In genomic region chrX:162887931-162888511, GRCm38 (mm10) we compare ENCODE assay signal across 8 mouse cellular contexts. TPM values are rescaled to one million over a fixed set of nuclear protein-coding genes. Genes with fewer than 3 reads are reported as not detected.
A peak's percentile ranks its signal among the peaks of the same experiment; 100 is the strongest.
DNase-seq lines count a peak whose midpoint lies in the region; ATAC-seq and TF ChIP-seq lines count a peak whose summit lies in the region.

TSS of gene Syap1 (minus strand) at chrX:162888447.

- H3K27ac ChIP-seq in ES-Bruce4 (ENCODE audit: insufficient read depth, low read length) = no peak within 1 kb of the TSS
- peak within 1 kb of the TSS; percentile 52 for H3K27ac ChIP-seq in forebrain, embryonic 14.5 days (ENCODE audit: low read depth, low read length)
- H3K27ac ChIP-seq in liver, postnatal 0 days (ENCODE audit: low read depth) = peak within 1 kb of the TSS; percentile 89
- peak within 1 kb of the TSS; percentile 56 for H3K27ac ChIP-seq in neural tube, embryonic 13.5 days (replicated peaks)

- no peaks in the 10 kb centered on the region for H3K36me3 ChIP-seq in ES-Bruce4 (ENCODE audit: control insufficient read depth, insufficient read depth, low read length, poor library complexity, severe bottlenecking)
- H3K36me3 ChIP-seq in forebrain, embryonic 14.5 days (ENCODE audit: control insufficient read depth, insufficient read depth, low read length) = no peaks in the 10 kb centered on the region
- no peaks in the 10 kb centered on the region for H3K36me3 ChIP-seq in liver, postnatal 0 days (replicated peaks; ENCODE audit: insufficient read depth, low read length)
- H3K36me3 ChIP-seq in neural tube, embryonic 13.5 days = no peaks in the 10 kb centered on the region

- intact Hi-C loops in heart, postnatal 10 days (cut with DNase I) = loop anchor here (5.0 kb wide), 1 partner anchor 56 kb away; no protein-coding TSS in a partner anchor

- no peaks in the 10 kb centered on the region for H3K27me3 ChIP-seq in ES-Bruce4 (ENCODE audit: control insufficient read depth, insufficient read depth, low read length, poor library complexity, severe bottlenecking)
- H3K27me3 ChIP-seq in forebrain, embryonic 14.5 days (replicated peaks; ENCODE audit: control insufficient read depth, insufficient read depth, low read length) = no peaks in the 10 kb centered on the region
- H3K27me3 ChIP-seq in liver, postnatal 0 days (ENCODE audit: insufficient read depth, low read length) = no peaks in the 10 kb centered on the region
- H3K27me3 ChIP-seq in neural tube, embryonic 13.5 days = peaks cover 5% of the 10 kb centered on the region

- no peak for TF ChIP-seq CTCF in ES-Bruce4 (IDR thresholded peaks at IDR 0.05; ENCODE audit: low read depth, low read length)
- no peak for TF ChIP-seq CTCF in liver, postnatal 0 days (IDR thresholded peaks at IDR 0.05; ENCODE audit: low read depth)

- no peaks in the 10 kb centered on the region for H3K9me3 ChIP-seq in ES-Bruce4 (replicated peaks; ENCODE audit: control insufficient read depth, insufficient read depth, low read length, poor library complexity, severe bottlenecking)
- no peaks in the 10 kb centered on the region for H3K9me3 ChIP-seq in forebrain, embryonic 14.5 days (replicated peaks; ENCODE audit: control insufficient read depth, low read length)
- H3K9me3 ChIP-seq in liver, postnatal 0 days (ENCODE audit: low read length) = no peaks in the 10 kb centered on the region
- H3K9me3 ChIP-seq in neural tube, embryonic 13.5 days = no peaks in the 10 kb centered on the region

- no peaks in the 10 kb centered on the region for H3K4me1 ChIP-seq in ES-Bruce4 (ENCODE audit: control insufficient read depth, insufficient read depth, low read length)
- no peaks in the 10 kb centered on the region for H3K4me1 ChIP-seq in forebrain, embryonic 14.5 days (ENCODE audit: control insufficient read depth, insufficient read depth, low read length)
- peaks cover 5% of the 10 kb centered on the region; the same call in 1 of the 2 replicates for H3K4me1 ChIP-seq in liver, postnatal 0 days (ENCODE audit: insufficient read depth)
- peaks cover 11% of the 10 kb centered on the region for H3K4me1 ChIP-seq in neural tube, embryonic 13.5 days (replicated peaks)

- TF ChIP-seq POLR2A in ES-Bruce4 (IDR thresholded peaks at IDR 0.05; ENCODE audit: insufficient read depth, low read length) = no peak

- DNase-seq in forebrain, embryonic 14.5 days (ENCODE audit: low spot score) = peak; percentile 80
- peak; percentile 84 to 89 for DNase-seq in heart, postnatal 10 days
- peak; percentile 91 to 92 for DNase-seq in kidney, postnatal 4 days
- DNase-seq in liver, postnatal 0 days = peak; percentile 88
- peak; percentile 19 for DNase-seq in telencephalon, adult 2 months (ENCODE audit: low read depth, low spot score)

- H3K4me3 ChIP-seq in ES-Bruce4 (ENCODE audit: low read depth, low read length) = peak within 1 kb of the TSS; percentile 96
- peak within 1 kb of the TSS; percentile 56 for H3K4me3 ChIP-seq in forebrain, embryonic 14.5 days (ENCODE audit: low read depth, low read length)
- peak within 1 kb of the TSS; percentile 77 for H3K4me3 ChIP-seq in liver, postnatal 0 days (ENCODE audit: low read depth, low read length)
- peak within 1 kb of the TSS; percentile 68 for H3K4me3 ChIP-seq in neural tube, embryonic 13.5 days

- peak; percentile 97 for ATAC-seq in cerebellum, adult (ENCODE audit: insufficient number of reproducible peaks, low FRiP score, low TSS enrichment)
- ATAC-seq in forebrain, embryonic 14.5 days = peak; percentile 95
- peak; percentile 97 for ATAC-seq in liver, postnatal 0 days
- peak; percentile 98 for ATAC-seq in neural tube, embryonic 13.5 days (ENCODE audit: low read depth)

- peak within 1 kb of the TSS; percentile 87 for H3K9ac ChIP-seq in ES-Bruce4 (ENCODE audit: low read depth, poor library complexity, severe bottlenecking)
- peak within 1 kb of the TSS; percentile 76 for H3K9ac ChIP-seq in forebrain, embryonic 14.5 days (ENCODE audit: low read length)
- H3K9ac ChIP-seq in liver, postnatal 0 days (replicated peaks) = peak within 1 kb of the TSS; percentile 84
- peak within 1 kb of the TSS; percentile 85 for H3K9ac ChIP-seq in neural tube, embryonic 13.5 days

- peak within 1 kb of the TSS; percentile 56 for H3K4me2 ChIP-seq in forebrain, embryonic 14.5 days (ENCODE audit: low read length)
- H3K4me2 ChIP-seq in liver, postnatal 0 days (ENCODE audit: low read depth, low read length) = peak within 1 kb of the TSS; percentile 71
- H3K4me2 ChIP-seq in neural tube, embryonic 13.5 days = peak within 1 kb of the TSS; percentile 58

- no peak for TF ChIP-seq EP300 in ES-Bruce4 (IDR thresholded peaks at IDR 0.05; ENCODE audit: insufficient read depth, low read depth, low read length)
- TF ChIP-seq EP300 in liver, postnatal 0 days (IDR thresholded peaks at IDR 0.05; ENCODE audit: low read depth) = no peak

- WGBS in forebrain, embryonic 14.5 days = 36% methylated on average over 42 of the region's 47 CpGs
- WGBS in liver, postnatal 0 days (ENCODE audit: insufficient replicate concordance) = 23% methylated on average over 36 of the region's 47 CpGs
- 29% methylated on average over 46 of the region's 47 CpGs for WGBS in neural tube, embryonic 13.5 days

RNA-seq across cellular contexts. Expression of gene Syap1, which starts in this region (rescaled TPM):
- polyA plus RNA-seq in ES-Bruce4 (2011; ENCODE audit: insufficient read depth, insufficient read length, low read depth, missing spikeins) = 25.2 and 26.2 TPM in 2 replicates
- polyA plus RNA-seq in forebrain, embryonic 14.5 days (2014; fragmentation: Nextera tagmentation; extraction: Ambion mirVana) = 30.0 and 31.3 TPM in 2 replicates
- 10 to 100 TPM; 38.6 to 41.8 TPM for total RNA-seq in heart, postnatal 10 days (2021)
- polyA plus RNA-seq in liver, postnatal 0 days (2015; fragmentation: Nextera tagmentation; extraction: Ambion mirVana) = 20.5 and 21.5 TPM in 2 replicates
- polyA plus RNA-seq in neural tube, embryonic 13.5 days (2015; fragmentation: Nextera tagmentation; extraction: Ambion mirVana) = 34.5 and 34.9 TPM in 2 replicates

Comparison
In these comparisons a context has a peak if more than half of its experiments do, and no peak if none do; other contexts are left out.
1. DNase-seq: peak in every context shown above with its lines; median percentile 92 in kidney, postnatal 4 days; 88 in liver, postnatal 0 days; 86 in heart, postnatal 10 days; 80 in forebrain, embryonic 14.5 days; 19 in telencephalon, adult 2 months.